Mouse (Mus musculus): ENCODE results near the gene Tacc3.

The Tacc3 gene

DNA sequence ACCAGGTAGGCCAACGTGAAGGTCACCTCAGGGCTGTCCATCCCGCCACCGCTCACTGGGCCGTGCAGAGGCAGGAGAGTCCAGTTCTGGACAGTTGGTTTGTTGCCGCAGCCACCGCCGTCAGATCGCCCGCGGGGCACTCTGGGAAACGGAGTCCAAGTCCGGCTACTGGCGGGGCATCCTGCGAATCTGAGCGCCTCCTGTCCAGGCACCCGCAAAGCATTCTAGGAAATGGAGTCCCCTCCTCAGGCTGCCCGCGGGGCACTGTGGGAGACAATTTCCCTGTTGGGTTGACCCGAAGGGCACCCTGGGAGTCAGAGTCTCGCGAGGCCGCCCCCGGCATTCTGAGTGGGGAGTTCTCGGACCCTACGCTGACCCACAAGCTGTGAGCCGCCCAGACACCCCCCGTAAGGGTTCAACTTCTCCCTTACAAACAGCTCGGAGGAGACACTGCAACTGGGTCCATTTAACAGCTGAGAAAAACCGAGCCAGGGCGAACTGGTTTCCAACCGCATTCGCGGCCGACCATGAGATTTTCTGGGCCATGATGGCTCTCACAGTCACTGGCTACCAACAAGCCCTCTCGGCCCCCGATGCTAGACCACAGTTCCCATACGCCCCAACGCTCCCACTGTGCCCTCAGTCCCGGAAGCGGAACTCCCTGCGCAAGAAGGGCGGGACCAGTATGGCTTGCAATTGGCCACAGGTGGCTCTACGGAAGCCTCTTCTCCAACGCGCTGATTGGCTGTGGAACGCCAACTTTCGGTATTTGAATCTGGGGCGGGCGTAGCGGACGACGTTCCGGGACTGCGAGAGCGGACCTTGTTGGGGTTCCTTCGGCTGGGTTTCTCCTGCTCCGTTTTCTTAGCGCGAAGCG lies at the start of gene Tacc3, which contains the start of gene Tmem129:
TSS of gene Tacc3 (plus strand) at position 342 of the 877 bp plus-strand sequence.
TSS of gene Tmem129 (minus strand) at position 630 of the 877 bp plus-strand sequence.
- peak; percentile 94 for DNase-seq (ENCODE audit: low spot score)

- DNase-seq (ENCODE audit: low spot score), result no peak
Observed at GRCm38 (mm10) chr5:33609226-33609625, 48.7 kb upstream of the Tacc3 start.

DNA sequence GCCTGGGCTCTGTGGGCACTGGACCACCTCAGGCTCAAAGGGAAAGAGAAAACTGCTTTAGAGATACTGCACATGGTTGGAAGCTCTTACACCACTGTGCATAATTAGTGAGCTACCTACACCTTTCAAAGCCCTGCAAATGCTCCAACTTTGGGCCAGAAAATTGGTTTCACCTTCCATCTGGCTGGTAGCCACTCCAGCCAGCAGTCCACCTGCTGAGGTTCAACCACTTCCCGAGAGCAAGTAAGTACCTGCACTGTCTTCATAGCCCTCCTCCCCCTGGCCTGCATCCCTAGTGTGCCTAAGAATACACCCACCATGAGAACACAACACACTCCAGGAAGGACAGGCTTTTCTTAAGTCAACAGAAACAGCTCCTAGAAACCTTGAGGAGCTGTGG lies 46.1 kb upstream of the Tacc3 start:
- DNase-seq (ENCODE audit: low spot score), result no peak

GRCm38 (mm10) chr5:33614391-33614790 lies 43.5 kb upstream of the Tacc3 start:
- DNase-seq (ENCODE audit: low spot score), result no peak

GRCm38 (mm10) chr5:33622671-33623070 lies 35.3 kb upstream of the Tacc3 start:
- no peak for DNase-seq (ENCODE audit: low spot score)

DNA sequence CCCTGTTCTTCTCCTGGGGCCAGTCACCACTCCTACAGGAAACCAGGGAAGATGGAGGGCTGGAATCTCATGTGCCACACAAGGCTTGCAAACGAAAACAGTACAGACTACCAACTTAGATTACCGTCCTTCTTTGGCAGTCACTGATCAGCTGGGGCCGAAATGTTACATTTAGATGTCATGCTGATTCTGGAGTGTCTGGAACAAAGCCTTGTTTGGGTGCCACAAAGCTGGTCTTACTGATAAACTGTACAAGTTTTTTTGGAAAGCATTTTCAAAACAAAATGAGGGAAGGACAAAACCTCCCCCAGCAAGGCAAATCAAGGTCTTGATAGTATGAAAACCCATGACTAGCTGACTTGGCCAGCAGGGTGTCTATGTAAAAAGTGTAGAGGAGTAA lies 34.2 kb upstream of the Tacc3 start:
- DNase-seq (ENCODE audit: low spot score), result no peak

- no peak for DNase-seq (ENCODE audit: low spot score)
Observed at GRCm38 (mm10) chr5:33627968-33628367, 30.0 kb upstream of the Tacc3 start.

- no peak for DNase-seq (ENCODE audit: low spot score)
Observed at GRCm38 (mm10) chr5:33628820-33629300, 29.1 kb upstream of the Tacc3 start.

GRCm38 (mm10) chr5:33629301-33629987 lies 28.5 kb upstream of the Tacc3 start, which contains the start of the genes Fam53a and Gm9903:
Gene Fam53a, minus strand, starts transcription at chr5:33629635.
Gene Gm9903, plus strand, starts transcription at chr5:33629925.
- DNase-seq (ENCODE audit: low spot score), result peak; percentile 100

- DNase-seq (ENCODE audit: low spot score), result peak; percentile 48
Observed at GRCm38 (mm10) chr5:33630061-33630460, 27.9 kb upstream of the Tacc3 start.

DNA sequence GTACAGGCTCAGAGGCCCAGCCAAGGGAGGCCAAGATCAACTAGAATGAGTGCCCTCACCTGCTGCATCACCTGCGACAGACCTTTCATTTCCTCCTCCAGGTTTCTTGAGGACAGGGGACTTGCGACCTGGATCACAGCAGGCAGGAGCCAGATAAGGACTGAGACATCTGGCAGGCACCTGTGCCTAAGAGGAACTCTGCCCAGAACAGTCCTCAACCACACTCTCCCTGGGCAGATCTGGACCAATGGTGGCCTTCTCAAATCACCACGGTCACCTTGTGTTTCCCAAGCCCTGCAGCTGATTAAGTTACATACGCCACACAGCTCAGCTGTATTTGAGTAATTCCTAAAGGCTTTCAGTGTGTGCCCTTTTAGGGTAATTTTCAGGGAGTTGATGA lies 27.3 kb upstream of the Tacc3 start:
- DNase-seq (ENCODE audit: low spot score), result no peak

DNA sequence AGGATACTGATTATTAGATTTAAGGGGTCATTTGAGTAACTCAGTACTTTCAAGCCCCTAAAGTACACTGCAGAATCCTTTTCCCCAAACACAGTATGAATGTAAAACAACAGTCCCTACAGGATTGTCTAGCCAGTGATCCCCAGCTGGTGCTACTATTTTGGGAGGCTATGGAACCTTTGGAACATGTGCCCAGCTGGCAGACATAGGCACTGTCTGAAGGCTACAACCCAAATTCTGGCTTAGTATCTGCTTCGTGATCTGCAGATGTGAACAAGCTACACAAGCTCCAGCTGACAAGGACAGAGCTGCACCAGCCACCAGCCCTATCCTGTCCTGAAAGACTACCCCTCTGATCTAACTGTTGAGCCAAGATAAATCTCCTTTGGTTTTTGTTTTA lies 25.4 kb upstream of the Tacc3 start:
- no peak for DNase-seq (ENCODE audit: low spot score)

DNA sequence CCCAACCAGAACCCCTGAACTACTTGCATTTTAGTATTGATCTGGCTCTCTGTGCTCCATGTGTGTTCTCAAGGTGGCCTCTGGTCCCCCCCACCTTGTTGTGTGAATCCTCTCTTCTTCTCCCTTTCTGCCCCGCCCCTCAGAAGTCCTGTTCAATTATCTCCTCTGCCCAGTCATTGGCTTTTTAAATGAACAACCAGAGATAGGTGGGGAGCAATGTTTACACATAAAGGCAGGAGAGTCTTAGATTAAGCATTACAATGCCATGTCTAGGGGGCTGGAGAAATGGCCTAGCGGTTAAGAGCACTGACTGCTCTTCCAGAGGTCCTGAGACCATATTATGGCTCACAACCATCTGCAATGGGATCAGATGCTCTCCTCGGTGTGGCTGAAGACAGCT lies 22.6 kb upstream of the Tacc3 start:
- DNase-seq (ENCODE audit: low spot score), result no peak

- no peak for DNase-seq (ENCODE audit: low spot score)
Observed at GRCm38 (mm10) chr5:33637606-33638350, 20.1 kb upstream of the Tacc3 start.

GRCm38 (mm10) chr5:33638826-33639225 lies 19.1 kb upstream of the Tacc3 start:
- no peak for DNase-seq (ENCODE audit: low spot score)

DNA sequence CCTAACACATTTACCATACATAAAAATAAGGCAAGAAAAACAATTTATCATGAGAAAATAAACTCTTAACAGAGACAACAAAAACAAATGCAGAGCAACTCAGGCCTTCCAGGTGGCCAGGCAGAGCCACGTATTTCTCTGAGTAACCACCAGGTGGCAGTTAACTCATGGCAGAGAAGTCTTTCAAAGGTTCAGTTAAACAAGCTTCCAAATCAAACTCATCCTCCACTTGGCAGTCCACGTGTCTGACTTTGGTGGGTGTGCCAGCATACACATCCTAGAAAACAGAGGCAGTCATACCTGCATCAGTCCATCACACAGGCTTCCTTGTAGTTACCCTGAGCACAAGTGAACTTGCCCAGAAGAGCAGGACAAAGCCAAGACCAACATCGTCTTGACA lies 17.3 kb upstream of the Tacc3 start:
- DNase-seq (ENCODE audit: low spot score), result no peak

DNA sequence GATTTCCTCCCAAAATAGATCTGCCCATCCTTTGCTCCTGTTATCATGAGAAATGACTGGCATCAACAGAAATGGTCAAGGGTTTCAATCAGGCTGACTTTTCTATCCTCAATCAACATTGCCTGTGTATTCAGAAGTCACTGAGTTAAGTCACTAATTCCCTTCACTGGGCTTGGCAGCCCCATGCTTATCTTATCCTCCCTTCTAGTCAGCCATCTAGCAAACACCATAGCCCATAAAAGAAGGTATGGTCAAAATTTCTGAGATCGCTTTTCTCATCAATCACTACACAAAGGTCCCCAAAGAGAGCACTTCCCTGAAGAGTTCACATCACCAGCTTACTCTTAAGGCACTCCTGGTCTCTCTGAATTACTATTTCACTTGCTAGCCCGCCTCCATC lies 6.9 kb upstream of the Tacc3 start:
- no peak for DNase-seq (ENCODE audit: low spot score)

- no peak for DNase-seq (ENCODE audit: low spot score)
Observed at GRCm38 (mm10) chr5:33651541-33651920, 6.4 kb upstream of the Tacc3 start.

GRCm38 (mm10) chr5:33651921-33652782 lies 5.8 kb upstream of the Tacc3 start, which contains the start of gene Slbp:
Gene Slbp, minus strand, starts transcription at chr5:33652574.
- peak; percentile 97 for DNase-seq (ENCODE audit: low spot score)

- no peak for DNase-seq (ENCODE audit: low spot score)
Observed at GRCm38 (mm10) chr5:33652783-33653173, 5.2 kb upstream of the Tacc3 start.

GRCm38 (mm10) chr5:33654424-33654823 lies 3.5 kb upstream of the Tacc3 start:
- DNase-seq (ENCODE audit: low spot score), result no peak

Data from testis, postnatal 10 days (tissue).